Mouse (Mus musculus) liver, adult 2 months (tissue): ENCODE data around the gene Mfsd4b1.

Source experiments
- CTCF ChIP-seq: fragments of 200-500 bp; IDR thresholded peaks from 2 replicates; pipeline ENCODE4 v1.5.1; 2011; ENCODE audit warnings: low read depth, low read length, control low read depth
- POLR2A ChIP-seq: fragments of 200-500 bp; IDR thresholded peaks from 2 replicates; pipeline ENCODE4 v1.6.1; 2011; ENCODE audit warnings: low read length, control low read depth; ENCODE audit not compliant: insufficient read depth; ENCODE audit errors: extremely low read depth

- TF ChIP-seq CTCF (no peak), POLR2A (no peak)
These were observed 15.5 kb downstream of the Mfsd4b1 start for GRCm38 (mm10) chr10:40009591-40009990.
